Mouse (Mus musculus): Measurements from ENCODE around the gene Gaa.
"Not testable (repeated sequence)": the region's sequence is repeated elsewhere in the genome, so short reads cannot be mapped to it uniquely, and the experiment has no call there.

Gene Gaa

GRCm38 (mm10) chr11:119267768-119268556, at the start of gene Gaa:
Gene Gaa (plus strand): TSS chr11:119267887.
- peak; percentile 93 to 96 for DNase-seq

DNA sequence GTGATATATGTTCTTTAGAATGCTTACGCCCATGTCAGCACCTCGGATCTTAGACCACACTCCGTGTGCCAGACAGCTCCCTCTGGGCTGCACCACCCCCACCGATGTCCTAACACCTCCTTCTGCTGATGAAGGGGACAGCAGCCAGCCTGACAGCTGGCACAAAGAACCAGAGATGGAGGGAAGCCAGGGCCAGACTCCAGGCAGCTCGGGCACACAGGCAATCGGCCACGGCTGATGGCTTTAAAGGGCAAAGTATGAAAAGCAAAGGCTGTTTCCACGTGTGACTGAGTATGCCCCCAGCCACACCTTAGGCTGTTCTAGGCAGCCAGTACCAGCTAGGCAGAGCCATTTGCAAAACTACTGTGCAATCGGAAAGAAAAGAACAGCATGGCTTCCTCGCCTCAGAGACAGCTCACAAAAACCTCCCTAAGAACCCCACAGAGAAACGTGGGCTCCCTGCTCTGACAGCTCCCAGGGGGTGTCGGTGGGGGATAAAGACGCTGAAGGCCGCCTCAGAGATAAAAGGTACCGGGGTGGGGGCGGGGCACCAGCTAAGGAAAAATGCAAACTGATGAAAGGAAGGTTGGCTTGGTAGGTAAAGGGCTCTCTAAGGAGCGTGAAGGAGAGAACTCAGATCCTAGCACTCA, 47.7 kb upstream of the Gaa start:
- peak; percentile 49 to 67 for DNase-seq

GRCm38 (mm10) chr11:119221812-119222510, 45.7 kb upstream of the Gaa start:
- DNase-seq = no peak

DNA sequence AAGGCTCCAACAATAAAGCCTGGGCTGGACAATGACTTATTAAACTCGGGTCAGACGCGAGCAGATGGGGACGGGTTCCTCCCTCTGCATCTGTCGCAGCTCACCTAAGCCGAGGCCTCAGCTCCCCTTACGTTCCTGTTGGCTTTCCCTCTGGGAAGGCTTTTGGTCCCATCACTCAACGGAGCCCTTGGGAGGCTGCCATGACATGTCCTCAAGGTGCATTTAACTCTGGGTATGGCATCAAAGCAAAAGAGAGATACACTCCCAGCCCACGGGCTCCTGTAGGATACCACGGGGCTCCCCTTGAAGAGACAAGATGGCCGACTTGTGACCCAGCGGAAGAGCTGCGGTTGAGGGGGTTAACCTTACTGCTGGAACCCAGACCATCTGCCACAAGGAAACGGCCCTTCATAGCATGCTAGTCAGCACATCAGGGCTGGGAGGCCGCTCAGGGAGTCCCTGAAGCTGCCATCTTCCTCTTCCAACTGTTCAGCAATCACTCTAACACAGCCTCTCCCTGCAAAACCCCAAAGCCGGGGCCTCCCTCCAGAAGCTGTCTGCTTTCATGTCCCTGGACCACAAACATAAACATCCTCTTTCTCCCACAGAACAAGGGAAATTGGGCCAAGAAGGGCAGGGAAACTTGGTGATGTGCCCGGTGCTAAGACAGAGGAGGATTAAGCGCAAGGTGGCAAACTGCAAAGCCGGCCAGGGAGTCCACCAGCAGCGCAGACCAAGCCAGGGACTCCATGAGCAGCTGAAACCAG, 44.4 kb upstream of the Gaa start:
- peak; percentile 78 to 87 for DNase-seq

- no peak for DNase-seq
Measured at GRCm38 (mm10) chr11:119224926-119225325, 42.8 kb upstream of the Gaa start.

DNA sequence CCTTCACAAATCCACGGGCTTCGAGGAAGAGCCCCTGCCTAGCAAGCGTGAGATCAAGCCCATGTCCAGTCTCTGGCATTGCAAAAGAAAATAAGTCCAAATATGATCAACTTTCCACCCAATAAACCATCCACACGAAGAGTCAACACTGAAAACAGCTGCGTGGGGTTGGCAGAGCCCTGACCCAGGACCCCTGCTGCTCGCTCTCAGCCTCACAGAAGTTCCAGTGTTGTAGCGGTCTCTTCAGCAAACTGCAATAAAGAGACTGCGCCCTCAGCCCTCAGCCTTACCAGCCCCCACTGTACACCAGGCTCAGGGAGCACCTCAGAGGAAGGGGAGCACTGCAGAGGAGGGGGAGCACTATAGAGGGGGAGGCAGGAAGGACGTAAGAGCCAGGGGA, 42.1 kb upstream of the Gaa start:
- no peak for DNase-seq

DNA sequence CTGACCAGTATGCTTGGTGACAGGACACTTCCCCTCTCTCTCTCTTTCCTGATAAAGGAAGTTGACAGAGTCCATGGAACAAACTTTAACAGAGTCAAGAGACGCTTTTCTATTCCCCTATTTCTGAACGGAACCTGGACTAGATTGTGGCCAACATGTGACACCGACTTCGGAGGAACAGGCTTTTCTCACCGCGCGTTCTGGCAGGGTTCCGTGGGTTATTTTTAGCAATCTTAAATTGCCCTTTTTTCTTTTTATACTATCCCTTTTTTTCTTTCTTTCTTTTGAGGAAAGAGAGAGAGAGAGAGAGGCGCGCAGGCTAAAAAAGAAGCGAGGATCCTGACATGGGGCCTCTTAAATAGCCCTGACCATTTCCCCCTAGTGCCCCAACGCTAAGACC, 40.1 kb upstream of the Gaa start:
- DNase-seq = no peak

GRCm38 (mm10) chr11:119228091-119228781, 39.5 kb upstream of the Gaa start, which contains the start of the genes Tbc1d16 and Ccdc40:
Gene Tbc1d16 (minus strand): TSS chr11:119228499.
Gene Ccdc40 (plus strand): TSS chr11:119228572.
- peak; percentile 81 to 83 for DNase-seq

DNA sequence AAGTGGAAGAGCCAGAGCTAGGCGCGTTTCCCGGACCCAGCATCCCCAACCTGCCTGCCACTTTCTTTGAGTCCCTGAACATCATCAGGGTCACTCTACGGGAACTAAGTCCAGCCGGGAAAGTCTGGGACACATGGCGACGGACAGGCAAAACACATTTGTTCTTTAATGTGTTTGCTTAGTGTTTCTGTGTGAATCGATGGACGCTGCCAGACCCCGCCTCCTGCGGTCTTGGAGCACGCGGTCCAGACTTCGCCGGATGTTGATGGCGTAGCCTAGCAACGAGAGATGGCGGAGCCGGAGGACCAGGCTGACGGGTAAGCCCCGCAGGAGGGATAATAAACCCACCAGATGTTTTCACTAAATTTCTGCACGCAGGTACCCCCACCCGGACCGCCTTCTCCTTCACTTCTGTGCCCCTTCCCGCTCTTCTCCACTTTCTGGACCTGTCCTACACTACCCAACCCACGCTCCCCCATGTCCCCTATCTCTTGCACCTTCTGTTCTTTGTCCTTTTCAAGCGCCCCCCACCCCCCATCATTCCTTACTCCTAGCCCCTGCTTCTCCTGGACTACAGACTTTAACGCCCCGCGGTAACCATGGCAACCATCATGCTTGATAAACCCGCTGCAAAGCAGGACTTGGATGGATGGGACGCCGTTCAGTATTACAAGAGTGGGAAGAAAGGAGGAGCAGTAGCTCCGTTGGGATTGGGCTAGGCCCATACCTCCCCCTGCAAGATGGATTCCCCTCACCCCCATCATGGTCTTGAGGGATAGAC, 38.7 kb upstream of the Gaa start:
- DNase-seq = peak; percentile 81 to 87

GRCm38 (mm10) chr11:119234770-119235169, 32.9 kb upstream of the Gaa start:
- DNase-seq = no peak

DNA sequence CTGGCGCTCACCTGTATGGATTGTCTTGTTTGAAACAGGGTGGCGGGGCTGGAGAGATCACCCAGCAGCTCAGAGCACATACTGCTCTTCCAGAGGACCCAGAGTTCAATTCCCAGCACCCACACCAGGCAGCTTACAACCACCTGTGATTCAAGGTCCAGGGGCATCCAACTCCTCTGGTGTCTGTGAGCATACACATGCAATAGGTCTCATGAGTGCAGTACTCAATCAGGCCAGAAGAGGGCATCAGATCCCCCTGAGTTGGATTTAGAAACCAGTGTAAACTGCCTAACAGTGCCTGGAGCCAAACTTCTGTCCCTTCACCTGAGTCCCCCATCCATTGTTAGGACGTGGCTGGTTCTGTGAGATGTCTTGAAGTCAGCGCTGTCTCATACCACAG, 32.1 kb upstream of the Gaa start:
- DNase-seq = peak; percentile 24 to 75

- peak in 1 of 2 experiments; percentile 24 for DNase-seq
Measured at GRCm38 (mm10) chr11:119236354-119236753, 31.3 kb upstream of the Gaa start.

DNA sequence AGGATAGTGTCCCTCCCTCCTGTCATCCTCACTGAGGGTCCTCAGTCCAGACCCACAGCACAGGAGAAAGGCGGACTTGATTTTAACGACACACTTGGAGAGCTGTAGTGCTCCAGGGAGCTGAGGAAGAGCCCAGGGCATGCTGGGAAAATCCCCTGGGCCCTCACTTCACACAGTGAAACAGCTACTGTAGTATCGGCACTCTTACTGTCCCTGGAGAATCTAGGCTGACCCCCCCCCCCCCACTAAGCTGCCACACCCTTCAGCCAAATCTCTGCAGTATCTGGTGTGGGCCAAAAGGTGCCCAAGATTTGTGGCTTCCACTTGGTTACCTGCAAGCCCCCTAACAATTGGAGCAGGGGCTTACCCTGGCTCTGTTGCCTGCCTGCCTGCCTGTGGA, 30.7 kb upstream of the Gaa start:
- no peak for DNase-seq

DNA sequence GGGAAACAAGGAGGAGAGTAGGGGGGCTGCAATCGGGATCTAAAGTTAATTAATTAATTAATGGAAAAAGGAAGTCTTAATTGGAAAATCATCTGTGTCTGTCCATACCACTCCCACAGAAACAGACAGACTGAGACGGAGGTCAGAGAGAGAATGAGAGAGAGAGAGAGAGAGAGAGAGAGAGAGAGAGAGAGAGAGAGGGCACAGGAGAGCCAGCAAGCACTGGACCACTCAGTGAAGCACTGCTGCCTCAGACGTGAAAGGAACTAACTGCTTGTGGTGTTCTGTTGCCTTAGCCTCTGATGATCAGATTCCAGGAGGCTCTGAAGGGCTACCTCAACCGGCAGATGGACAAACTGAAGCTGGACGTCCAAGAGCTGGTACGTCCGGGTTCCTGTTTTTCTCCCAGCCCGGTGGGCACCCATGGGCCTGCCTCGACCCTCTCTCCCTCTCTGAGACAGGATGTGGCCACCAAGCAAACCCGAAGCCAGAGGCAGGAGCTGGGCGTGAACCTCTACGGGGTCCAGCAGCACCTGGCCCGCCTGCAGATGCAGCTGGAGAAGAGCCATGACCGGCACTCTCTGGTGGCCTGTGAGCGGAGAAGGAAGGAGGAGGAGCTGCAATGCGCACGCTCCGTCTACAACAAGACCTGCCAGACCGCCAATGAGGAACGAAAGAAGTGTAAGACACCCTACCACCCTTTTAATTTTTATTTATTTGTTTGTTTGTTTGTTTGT, 30.0 kb upstream of the Gaa start:
- DNase-seq = peak; percentile 47 to 55

- DNase-seq = peak; percentile 65
Measured at GRCm38 (mm10) chr11:119238305-119238721, 29.4 kb upstream of the Gaa start.

- DNase-seq = peak in 1 of 2 experiments; percentile 22
Measured at GRCm38 (mm10) chr11:119239480-119239879, 28.2 kb upstream of the Gaa start.

GRCm38 (mm10) chr11:119245543-119245942, 22.1 kb upstream of the Gaa start:
- DNase-seq = not testable (repeated sequence)

DNA sequence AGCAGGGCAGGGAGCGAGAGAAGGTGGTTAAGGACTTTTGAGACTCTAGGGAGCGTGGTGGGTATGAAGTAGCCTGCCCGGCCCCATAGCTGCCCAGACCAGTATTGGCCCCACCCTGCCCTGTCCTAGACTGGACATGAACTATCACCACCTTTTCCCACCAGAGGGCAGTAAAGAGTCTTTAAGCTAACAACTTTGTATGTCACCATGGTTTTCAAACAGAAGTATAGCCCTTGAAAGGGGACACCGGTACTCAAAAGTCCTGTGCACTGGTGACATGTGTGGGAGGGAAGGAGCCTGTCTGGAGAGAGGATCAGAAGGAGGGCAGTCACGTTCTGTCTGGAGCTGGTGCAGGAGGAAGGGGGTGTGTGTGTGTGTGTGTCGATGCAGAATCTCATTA, 18.7 kb upstream of the Gaa start:
- DNase-seq = peak; percentile 47 to 80

GRCm38 (mm10) chr11:119250998-119251397, 16.7 kb upstream of the Gaa start:
- no peak for DNase-seq

GRCm38 (mm10) chr11:119252854-119253541, 14.7 kb upstream of the Gaa start:
- peak; percentile 70 to 72 for DNase-seq

Data from lung, postnatal 4 days (tissue).